Mouse (Mus musculus) midbrain, embryonic 14.5 days (tissue): ENCODE measurements around the gene Sebox. TPM values are rescaled to one million over a fixed set of nuclear protein-coding genes. Genes with fewer than 3 reads are reported as not detected.

Experiments
- ATAC-seq: fragments of 200-750 bp; cut with Nextera tagmentation; 2 replicates; pipeline ENCODE4 v1.8.0; 2017; ENCODE audit warnings: moderate number of reproducible peaks, moderate library complexity; ENCODE audit not compliant: low FRiP score, low TSS enrichment
- DNase-seq: peaks from one replicate; pipeline ENCODE4 v3.0.0-alpha.2; 2015
- H3K27ac ChIP-seq: fragments of 300-500 bp; sonication (generic); replicated peaks from 2 replicates; pipeline ENCODE4 v1.5.1; 2014; ENCODE audit warnings: mild to moderate bottlenecking, low read depth, low read length, moderate library complexity
- H3K27me3 ChIP-seq: fragments of 300-500 bp; sonication (generic); 2 replicates; pipeline ENCODE4 v1.6.1; 2014; ENCODE audit warnings: low read length, control low read depth, mixed read lengths; ENCODE audit not compliant: control insufficient read depth, insufficient read depth
- H3K36me3 ChIP-seq: fragments of 300-500 bp; sonication (generic); 2 replicates; pipeline ENCODE4 v1.6.1; 2014; ENCODE audit warnings: low read length, control low read depth; ENCODE audit not compliant: control insufficient read depth, insufficient read depth
- H3K4me1 ChIP-seq: fragments of 300-500 bp; sonication (generic); 2 replicates; pipeline ENCODE4 v1.6.1; 2014; ENCODE audit warnings: mild to moderate bottlenecking, antibody characterized with exemption, low read length, control low read depth; ENCODE audit not compliant: control insufficient read depth, insufficient read depth
- H3K4me2 ChIP-seq: fragments of 300-500 bp; sonication (generic); 2 replicates; pipeline ENCODE4 v1.6.1; 2014; ENCODE audit warnings: mild to moderate bottlenecking, low read length, moderate library complexity
- H3K4me3 ChIP-seq: fragments of 300-500 bp; sonication (generic); replicated peaks from 2 replicates; pipeline ENCODE4 v1.5.1; 2014; ENCODE audit warnings: low read depth, low read length
- H3K9ac ChIP-seq: fragments of 300-500 bp; sonication (generic); replicated peaks from 2 replicates; pipeline ENCODE4 v1.6.1; 2014; ENCODE audit warnings: mild to moderate bottlenecking, low read length, moderate library complexity
- H3K9me3 ChIP-seq: fragments of 300-500 bp; sonication (generic); 2 replicates; pipeline ENCODE4 v1.6.1; 2016; ENCODE audit warnings: low read length, control low read depth, mixed read lengths; ENCODE audit not compliant: control insufficient read depth
- WGBS: fragments of 180-500 bp; shearing (Covaris S2); extraction: QIAGEN DNeasy Blood & Tissue Kit; methylation state at CpG from one replicate; pipeline ENCODE4 v1.1.7; 2014; 5-methylcytosine and 5-hydroxymethylcytosine counted together
- polyA plus RNA-seq: library from polyadenylated mRNA; unstranded; fragments of >200 nt; fragmentation: Nextera tagmentation; extraction: Ambion mirVana; gene quantifications from 2 replicates; pipeline ENCODE4 v1.2.1, GENCODE M21; 2014

Sebox gene
- polyA plus RNA-seq, 1 experiment from 2014 or later, result not detected

- peaks cover 3% of the 10 kb centered on the region for H3K36me3 ChIP-seq
- peak within 1 kb of the TSS; percentile 83 for H3K27ac ChIP-seq
- H3K4me2 ChIP-seq, result peak within 1 kb of the TSS; percentile 80
- H3K9ac ChIP-seq, result peak within 1 kb of the TSS; percentile 60
- H3K4me3 ChIP-seq, result peak within 1 kb of the TSS; percentile 60
- peaks cover 11% of the 10 kb centered on the region for H3K4me1 ChIP-seq
- H3K27me3 ChIP-seq, result no peaks in the 10 kb centered on the region
- WGBS, result under 1% methylated on average over 60 of the region's 60 CpGs
- DNase-seq, result peak; percentile 97
- no peaks in the 10 kb centered on the region for H3K9me3 ChIP-seq
- peak; percentile 100 for ATAC-seq
Measured at GRCm38 (mm10) chr11:78550168-78551058, 47.2 kb downstream of the Sebox start, which contains the start of gene Tmem97. Gene Tmem97, minus strand, starts transcription at chr11:78550777.

GRCm38 (mm10) chr11:78551059-78551398 lies 47.8 kb downstream of the Sebox start:
- Histone ChIP-seq H3K4me3 (peak overlapping the region; percentile 60), H3K9ac (peak overlapping the region; percentile 52), H3K36me3 (no peaks in the 10 kb centered on the region), H3K27ac (peak overlapping the region; percentile 83), H3K27me3 (no peaks in the 10 kb centered on the region), H3K4me2 (peak overlapping the region; percentile 80), H3K4me1 (peaks cover 11% of the 10 kb centered on the region), H3K9me3 (no peaks in the 10 kb centered on the region)
- DNase-seq (no peak), ATAC-seq (peak; percentile 43)
- 34% methylated on average over 6 of the region's 6 CpGs for WGBS

Other genes starting within 250 kb of the Sebox start
- gene 2610507B11Rik, start 241.7 kb upstream of the Sebox start, polyA plus RNA-seq, result 52.8 and 72.1 TPM in 2 replicates
- gene BC030499, start 212.6 kb upstream of the Sebox start, polyA plus RNA-seq, result 0.15 and 0.34 TPM in 2 replicates
- 5.8 and 8.7 TPM in 2 replicates for gene Spag5, start 201.9 kb upstream of the Sebox start, polyA plus RNA-seq
- gene Aldoc, start 180.5 kb upstream of the Sebox start, polyA plus RNA-seq, result 71.2 and 89.5 TPM in 2 replicates
- gene Pigs, start 175.0 kb upstream of the Sebox start, polyA plus RNA-seq, result 54.7 and 63.6 TPM in 2 replicates
- gene Unc119, start 160.0 kb upstream of the Sebox start, polyA plus RNA-seq, result 78.3 and 98.1 TPM in 2 replicates
- gene Foxn1, start 116.9 kb upstream of the Sebox start, polyA plus RNA-seq, result not detected in 2 replicates
- gene Slc13a2, start 81.2 kb upstream of the Sebox start, polyA plus RNA-seq, result not detected in 2 replicates
- 21.4 and 22.7 TPM in 2 replicates for gene Slc46a1, start 37.8 kb upstream of the Sebox start, polyA plus RNA-seq
- gene Sarm1, start 5.7 kb upstream of the Sebox start, polyA plus RNA-seq, result 49.7 and 55.6 TPM in 2 replicates
- 40.0 and 134 TPM in 2 replicates for gene Vtn, start 4.4 kb upstream of the Sebox start, polyA plus RNA-seq
- 104 and 108 TPM in 2 replicates for gene Tmem199, start 8.7 kb downstream of the Sebox start, polyA plus RNA-seq
- 165 and 171 TPM in 2 replicates for gene Poldip2, start 8.7 kb downstream of the Sebox start, polyA plus RNA-seq
- 51.7 and 58.4 TPM in 2 replicates for gene Tnfaip1, start 32.9 kb downstream of the Sebox start, polyA plus RNA-seq
- 133 and 135 TPM in 2 replicates for gene Ift20, start 32.9 kb downstream of the Sebox start, polyA plus RNA-seq
- 32.0 and 32.8 TPM in 2 replicates for gene Tmem97, start 47.3 kb downstream of the Sebox start, polyA plus RNA-seq
- 30.0 and 35.7 TPM in 2 replicates for gene Nlk, start 193.9 kb downstream of the Sebox start, polyA plus RNA-seq
- 34.9 and 35.2 TPM in 2 replicates for gene Ccnq, start 248.3 kb downstream of the Sebox start, polyA plus RNA-seq